Mouse (Mus musculus) hindbrain, embryonic 14.5 days (tissue): Measurements from ENCODE around the gene Saal1. TPM values are rescaled to one million over a fixed set of nuclear protein-coding genes. Genes with fewer than 3 reads are reported as not detected.

Source experiments
- ATAC-seq: fragments of 200-750 bp; cut with Nextera tagmentation; 2 replicates; pipeline ENCODE4 v1.8.0; 2017; ENCODE audit warnings: moderate number of reproducible peaks, mild to moderate bottlenecking, moderate TSS enrichment, moderate library complexity; ENCODE audit not compliant: low FRiP score
- DNase-seq: peaks from one replicate; pipeline ENCODE4 v3.0.0-alpha.2; 2015; ENCODE audit warnings: low spot score
- H3K27ac ChIP-seq: fragments of 300-500 bp; sonication (generic); 2 replicates; pipeline ENCODE4 v1.5.1; 2014; ENCODE audit warnings: mild to moderate bottlenecking, moderate library complexity
- H3K27me3 ChIP-seq: fragments of 300-500 bp; sonication (generic); 2 replicates; pipeline ENCODE4 v1.6.1; 2014; ENCODE audit warnings: mild to moderate bottlenecking, low read length, mixed read lengths; ENCODE audit not compliant: control insufficient read depth, insufficient read depth
- H3K36me3 ChIP-seq: fragments of 300-500 bp; sonication (generic); replicated peaks from 2 replicates; pipeline ENCODE4 v1.6.1; 2014; ENCODE audit not compliant: control insufficient read depth, insufficient read depth
- H3K4me1 ChIP-seq: fragments of 300-500 bp; sonication (generic); replicated peaks from 2 replicates; pipeline ENCODE4 v1.6.1; 2014; ENCODE audit warnings: antibody characterized with exemption, low read length, mixed read lengths; ENCODE audit not compliant: control insufficient read depth, insufficient read depth
- H3K4me2 ChIP-seq: fragments of 300-500 bp; sonication (generic); replicated peaks from 2 replicates; pipeline ENCODE4 v1.6.1; 2014; ENCODE audit warnings: mild to moderate bottlenecking, moderate library complexity
- H3K4me3 ChIP-seq: fragments of 300-500 bp; sonication (generic); replicated peaks from 2 replicates; pipeline ENCODE4 v1.5.1; 2014; ENCODE audit warnings: mild to moderate bottlenecking, low read length
- H3K9ac ChIP-seq: fragments of 300-500 bp; sonication (generic); 2 replicates; pipeline ENCODE4 v1.6.1; 2014
- H3K9me3 ChIP-seq: fragments of 300-500 bp; sonication (generic); 2 replicates; pipeline ENCODE4 v1.6.1; 2016; ENCODE audit warnings: low read length; ENCODE audit not compliant: control insufficient read depth
- WGBS: fragments of 180-500 bp; shearing (Covaris S2); extraction: QIAGEN DNeasy Blood & Tissue Kit; methylation state at CpG from one replicate; pipeline ENCODE4 v1.1.7; 2014; 5-methylcytosine and 5-hydroxymethylcytosine counted together
- polyA plus RNA-seq: library from polyadenylated mRNA; unstranded; fragments of >200 nt; fragmentation: Nextera tagmentation; extraction: Ambion mirVana; gene quantifications from 2 replicates; pipeline ENCODE4 v1.2.1, GENCODE M21; 2014

Gene Saal1
- polyA plus RNA-seq, 1 experiment from 2014 or later = 16.8 TPM

GRCm38 (mm10) chr7:46640062-46640461 lies 70.4 kb downstream of the Saal1 start:
- Histone ChIP-seq H3K36me3 (no peaks in the 10 kb centered on the region; the same call in 1 of the 2 replicates), H3K4me3 (peak overlapping the region; percentile 62), H3K4me1 (peaks cover 22% of the 10 kb centered on the region), H3K9me3 (no peaks in the 10 kb centered on the region), H3K9ac (peak overlapping the region; percentile 80), H3K27me3 (no peaks in the 10 kb centered on the region), H3K4me2 (peak overlapping the region; percentile 82), H3K27ac (peak overlapping the region; percentile 82)
- DNase-seq = peak; percentile 36
- ATAC-seq = no peak; the same call in 1 of the 2 replicates
- WGBS = 12% methylated on average over 17 of the region's 17 CpGs

DNA sequence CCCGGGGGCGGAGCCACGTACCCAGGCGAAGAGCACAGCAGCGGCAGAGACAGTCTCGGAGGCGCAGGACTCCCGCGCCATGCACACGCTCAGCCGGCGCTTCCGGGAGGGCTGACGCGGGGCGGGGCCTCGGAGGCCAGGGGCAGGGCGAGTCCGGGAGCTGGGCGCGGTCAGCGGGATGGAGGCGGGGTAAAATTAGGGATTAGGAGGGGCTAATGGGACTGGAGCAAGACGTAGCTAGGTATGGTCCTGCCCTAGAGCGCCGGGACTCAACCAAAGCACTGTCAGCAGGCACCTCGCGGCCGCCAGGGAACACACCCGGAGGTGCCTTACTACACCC lies 70.8 kb downstream of the Saal1 start, which contains the start of gene Sergef:
TSS of gene Sergef (minus strand) at position 116 of the 340 bp plus-strand sequence.
- Histone ChIP-seq H3K36me3 (no peaks in the 10 kb centered on the region; the same call in 1 of the 2 replicates), H3K4me3 (peak within 1 kb of the TSS; percentile 62), H3K9me3 (no peaks in the 10 kb centered on the region), H3K4me2 (peak within 1 kb of the TSS; percentile 82), H3K27ac (peak within 1 kb of the TSS; percentile 82), H3K27me3 (no peaks in the 10 kb centered on the region), H3K9ac (peak within 1 kb of the TSS; percentile 80), H3K4me1 (peaks cover 22% of the 10 kb centered on the region)
- DNase-seq (peak; percentile 85), ATAC-seq (peak; percentile 96)
- WGBS = under 1% methylated on average over 30 of the region's 30 CpGs

- no peaks in the 10 kb centered on the region for H3K9me3 ChIP-seq
- H3K4me3 ChIP-seq = peak overlapping the region; percentile 62
- DNase-seq (peak; percentile 27), ATAC-seq (peak; percentile 39; the same call in 1 of the 2 replicates)
- no peaks in the 10 kb centered on the region for H3K27me3 ChIP-seq
- peak overlapping the region; percentile 80 for H3K9ac ChIP-seq
- H3K36me3 ChIP-seq = no peaks in the 10 kb centered on the region; the same call in 1 of the 2 replicates
- peak overlapping the region; percentile 82 for H3K4me2 ChIP-seq
- 6% methylated on average over 32 of the region's 32 CpGs for WGBS
- peak overlapping the region; percentile 82 for H3K27ac ChIP-seq
- H3K4me1 ChIP-seq = peaks cover 22% of the 10 kb centered on the region
Observed at GRCm38 (mm10) chr7:46638889-46639691, 71.4 kb downstream of the Saal1 start.

Other genes with a start within 250 kb of the Saal1 start
- gene Sergef, start 70.9 kb downstream of the Saal1 start, polyA plus RNA-seq = 41.1 and 44.1 TPM in 2 replicates
- 0.19 and 0.70 TPM in 2 replicates for gene Tph1, start 38.1 kb downstream of the Saal1 start, polyA plus RNA-seq
- 0.08 TPM in 1 of 2 replicates, not detected in the other for gene Saa3, start 5.0 kb upstream of the Saal1 start, polyA plus RNA-seq
- not detected in 2 replicates for gene Saa4, start 21.9 kb upstream of the Saal1 start, polyA plus RNA-seq
- not detected in 2 replicates for gene Saa1, start 32.3 kb upstream of the Saal1 start, polyA plus RNA-seq
- gene Saa2, start 41.1 kb upstream of the Saal1 start, polyA plus RNA-seq = not detected in 2 replicates
- gene Hps5, start 85.4 kb upstream of the Saal1 start, polyA plus RNA-seq = 12.7 and 13.0 TPM in 2 replicates
- gene Gtf2h1, start 85.4 kb upstream of the Saal1 start, polyA plus RNA-seq = 36.1 and 43.8 TPM in 2 replicates
- 545 and 632 TPM in 2 replicates for gene Ldha, start 130.8 kb upstream of the Saal1 start, polyA plus RNA-seq
- 0.19 and 0.29 TPM in 2 replicates for gene Ldhc, start 150.5 kb upstream of the Saal1 start, polyA plus RNA-seq
- gene Tsg101, start 209.3 kb upstream of the Saal1 start, polyA plus RNA-seq = 362 and 374 TPM in 2 replicates
- gene Uevld, start 247.8 kb upstream of the Saal1 start, polyA plus RNA-seq = 5.3 and 5.6 TPM in 2 replicates